Mouse (Mus musculus) hindbrain, postnatal 0 days (tissue): Measurements from ENCODE around the gene Ifngr2. TPM values are rescaled to one million over a fixed set of nuclear protein-coding genes. Genes with fewer than 3 reads are reported as not detected.
A peak's percentile ranks its signal among the peaks of the same experiment; 100 is the strongest.

Experiments used
- ATAC-seq: fragments of 200-750 bp; cut with Nextera tagmentation; 2 replicates; pipeline ENCODE4 v1.8.0; 2017; ENCODE audit warnings: mild to moderate bottlenecking, moderate TSS enrichment, moderate library complexity
- DNase-seq: peaks from one replicate; pipeline ENCODE4 v3.0.0-alpha.2; 2015; ENCODE audit warnings: low spot score
- H3K27ac ChIP-seq: fragments of 300-500 bp; sonication (generic); 2 replicates; pipeline ENCODE4 v1.5.1; 2014; ENCODE audit warnings: mild to moderate bottlenecking
- H3K27me3 ChIP-seq: fragments of 300-500 bp; sonication (generic); 2 replicates; pipeline ENCODE4 v1.6.1; 2014; ENCODE audit warnings: low read length, mixed read lengths; ENCODE audit not compliant: insufficient read depth
- H3K36me3 ChIP-seq: fragments of 300-500 bp; sonication (generic); 2 replicates; pipeline ENCODE4 v1.6.1; 2014; ENCODE audit warnings: low read length, mixed read lengths; ENCODE audit not compliant: insufficient read depth
- H3K4me1 ChIP-seq: fragments of 300-500 bp; sonication (generic); 2 replicates; pipeline ENCODE4 v1.6.1; 2014; ENCODE audit warnings: antibody characterized with exemption, low read length, mixed read lengths; ENCODE audit not compliant: insufficient read depth
- H3K4me2 ChIP-seq: fragments of 300-500 bp; sonication (generic); 2 replicates; pipeline ENCODE4 v1.6.1; 2014; ENCODE audit warnings: low read depth, mild to moderate bottlenecking, low read length, moderate library complexity, mixed read lengths
- H3K4me3 ChIP-seq: fragments of 300-500 bp; sonication (generic); 2 replicates; pipeline ENCODE4 v1.5.1; 2014; ENCODE audit warnings: low read length
- H3K9ac ChIP-seq: fragments of 300-500 bp; sonication (generic); replicated peaks from 2 replicates; pipeline ENCODE4 v1.6.1; 2014; ENCODE audit warnings: mild to moderate bottlenecking, low read length, moderate library complexity, mixed read lengths
- H3K9me3 ChIP-seq: fragments of 300-500 bp; sonication (generic); 2 replicates; pipeline ENCODE4 v1.6.1; 2016; ENCODE audit warnings: low read length, mixed read lengths
- CTCF ChIP-seq: IDR thresholded peaks from 2 replicates; pipeline ENCODE4 v1.5.1; 2016; ENCODE audit warnings: antibody characterized with exemption, control low read depth, low read depth
- WGBS: fragments of 180-500 bp; shearing (Covaris S2); extraction: QIAGEN DNeasy Blood & Tissue Kit; methylation state at CpG from one replicate; pipeline ENCODE4 v1.1.7; 2014; 5-methylcytosine and 5-hydroxymethylcytosine counted together
- polyA plus RNA-seq: library from polyadenylated mRNA; unstranded; fragments of >200 nt; fragmentation: Nextera tagmentation; extraction: Ambion mirVana; gene quantifications from 2 replicates; pipeline ENCODE4 v1.2.1, GENCODE M21; 2015
- total RNA-seq: library from RNA; depleted of rRNA; stranded (reverse); fragments of >200 nt; gene quantifications from 2 replicates; pipeline ENCODE4 v1.2.3, GENCODE M21; 2014

The Ifngr2 gene
- total and polyA plus RNA-seq, 2 experiments from 2014 or later: 53.1 to 131 TPM

GRCm38 (mm10) chr16:91513099-91513498 is 33.8 kb upstream of the Ifngr2 start:
- ATAC-seq (no peak), DNase-seq (no peak)
- H3K4me1 ChIP-seq: no peaks in the 10 kb centered on the region
- WGBS: 88% methylated on average over 6 of the region's 6 CpGs
- no peaks in the 10 kb centered on the region for H3K9me3 ChIP-seq
- H3K27me3 ChIP-seq: no peaks in the 10 kb centered on the region
- peaks cover 4% of the 10 kb centered on the region; the same call in 1 of the 2 replicates for H3K36me3 ChIP-seq
- no peak overlapping the region for H3K9ac ChIP-seq
- no peak overlapping the region for H3K4me3 ChIP-seq
- no peak overlapping the region for H3K4me2 ChIP-seq
- no peak for TF ChIP-seq CTCF
- H3K27ac ChIP-seq: no peak overlapping the region

DNA sequence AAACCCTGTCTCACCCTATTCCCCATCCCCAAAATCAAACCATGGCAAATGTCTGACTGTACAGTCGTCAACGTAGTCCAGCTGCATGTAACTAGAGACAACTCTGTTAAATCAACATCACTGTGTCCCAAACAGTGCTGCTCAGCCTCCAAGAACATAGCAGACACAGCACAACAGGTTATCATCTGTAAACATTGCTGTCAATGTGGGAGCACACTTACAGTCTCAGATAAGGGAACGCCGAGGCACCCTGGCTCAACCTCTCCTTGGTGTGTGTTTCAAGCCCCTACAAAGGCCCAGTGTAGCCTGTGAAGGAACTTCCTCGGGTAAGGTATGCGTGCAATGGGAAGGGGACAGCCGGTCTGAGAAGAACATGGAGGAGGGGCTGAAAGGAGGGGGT is 29.9 kb upstream of the Ifngr2 start:
- Histone ChIP-seq H3K9me3 (no peaks in the 10 kb centered on the region), H3K4me3 (no peak overlapping the region), H3K27me3 (no peaks in the 10 kb centered on the region), H3K9ac (no peak overlapping the region), H3K27ac (no peak overlapping the region), H3K36me3 (no peaks in the 10 kb centered on the region), H3K4me1 (no peaks in the 10 kb centered on the region), H3K4me2 (no peak overlapping the region)
- ATAC-seq (no peak), DNase-seq (no peak)
- no peak for TF ChIP-seq CTCF
- WGBS: 86% methylated on average over 7 of the region's 7 CpGs

DNA sequence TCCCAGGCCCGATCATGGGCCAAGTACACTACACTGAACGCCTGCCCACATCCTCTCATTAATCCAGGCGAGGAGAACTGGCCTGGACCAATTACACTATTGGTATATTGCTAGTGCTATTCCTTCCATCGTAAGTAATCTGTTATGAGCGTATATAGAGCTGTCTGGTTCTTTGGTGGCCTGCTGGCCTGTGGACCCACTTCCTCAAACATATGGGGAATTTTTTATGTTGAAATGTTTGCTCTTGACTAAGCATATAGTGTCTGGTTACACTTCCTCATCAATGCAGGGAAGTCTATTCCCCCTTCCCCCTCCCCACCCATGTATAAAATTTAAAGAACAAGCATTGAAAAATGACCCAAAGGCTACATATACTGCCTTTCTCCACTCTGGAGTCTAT is 24.8 kb upstream of the Ifngr2 start:
- H3K9ac ChIP-seq: no peak overlapping the region
- WGBS: 84% methylated on average over 5 of the region's 5 CpGs
- no peaks in the 10 kb centered on the region for H3K36me3 ChIP-seq
- no peaks in the 10 kb centered on the region for H3K9me3 ChIP-seq
- no peaks in the 10 kb centered on the region for H3K27me3 ChIP-seq
- TF ChIP-seq CTCF: no peak
- H3K4me2 ChIP-seq: no peak overlapping the region
- DNase-seq (no peak), ATAC-seq (no peak)
- H3K4me1 ChIP-seq: no peaks in the 10 kb centered on the region
- no peak overlapping the region for H3K4me3 ChIP-seq
- H3K27ac ChIP-seq: no peak overlapping the region

DNA sequence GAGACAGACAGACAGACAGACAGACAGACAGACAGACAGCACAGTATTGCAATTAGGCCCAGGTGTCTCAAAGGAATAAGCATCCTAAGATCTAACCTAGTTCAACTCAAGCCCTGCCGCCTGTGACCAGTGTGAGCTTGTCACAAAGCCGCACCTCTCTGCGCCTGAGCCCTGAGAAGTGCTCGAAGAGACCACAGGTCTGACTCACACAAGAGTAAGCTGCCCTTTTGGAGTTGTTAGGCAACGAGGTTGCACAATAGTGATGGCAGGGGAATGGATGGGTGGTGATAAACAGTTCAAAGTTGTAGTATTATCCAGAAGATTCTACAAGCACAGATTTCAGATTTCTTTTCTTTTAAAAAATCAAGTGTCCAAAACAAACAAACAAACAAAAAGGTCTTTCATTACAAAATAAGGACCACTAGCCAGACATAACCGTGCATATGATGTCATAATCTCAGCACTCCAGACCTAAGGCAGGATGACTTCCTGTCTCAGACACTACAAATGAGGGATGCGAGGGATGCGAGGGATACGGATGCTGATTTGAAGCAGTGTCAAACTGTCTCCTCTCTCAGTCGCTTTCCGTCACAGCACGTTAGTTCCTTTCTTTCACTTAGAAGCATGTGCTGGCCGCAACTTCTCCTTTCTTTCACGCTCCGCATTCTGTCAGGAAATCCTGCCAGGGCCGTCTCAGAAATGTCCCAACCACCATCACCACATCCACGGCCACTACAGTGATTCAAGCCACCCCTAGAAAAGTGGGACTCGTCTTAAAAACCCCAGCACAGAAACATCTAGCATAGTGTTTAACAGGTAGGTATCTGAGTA is 24.2 kb upstream of the Ifngr2 start:
- Histone ChIP-seq H3K36me3 (no peaks in the 10 kb centered on the region), H3K27me3 (no peaks in the 10 kb centered on the region), H3K27ac (no peak overlapping the region), H3K9me3 (no peaks in the 10 kb centered on the region), H3K9ac (no peak overlapping the region), H3K4me3 (no peak overlapping the region), H3K4me1 (no peaks in the 10 kb centered on the region), H3K4me2 (no peak overlapping the region)
- 50% methylated on average over 18 of the region's 18 CpGs for WGBS
- DNase-seq: no peak
- ATAC-seq: no peak
- no peak for TF ChIP-seq CTCF

- no peaks in the 10 kb centered on the region for H3K36me3 ChIP-seq
- TF ChIP-seq CTCF: no peak
- no peak overlapping the region for H3K4me3 ChIP-seq
- no peak overlapping the region for H3K4me2 ChIP-seq
- DNase-seq (no peak), ATAC-seq (no peak)
- no peaks in the 10 kb centered on the region for H3K9me3 ChIP-seq
- no peak overlapping the region for H3K9ac ChIP-seq
- no peak overlapping the region for H3K27ac ChIP-seq
- no peaks in the 10 kb centered on the region for H3K27me3 ChIP-seq
- WGBS: 93% methylated on average over 5 of the region's 5 CpGs
- H3K4me1 ChIP-seq: no peaks in the 10 kb centered on the region
Observed at GRCm38 (mm10) chr16:91524206-91524605, 22.7 kb upstream of the Ifngr2 start.

GRCm38 (mm10) chr16:91526274-91526673 is 20.6 kb upstream of the Ifngr2 start:
- no peaks in the 10 kb centered on the region for H3K36me3 ChIP-seq
- ATAC-seq (no peak), DNase-seq (no peak)
- no peak overlapping the region for H3K9ac ChIP-seq
- WGBS: 93% methylated on average over 6 of the region's 6 CpGs
- H3K4me3 ChIP-seq: no peak overlapping the region
- no peaks in the 10 kb centered on the region for H3K9me3 ChIP-seq
- H3K27me3 ChIP-seq: no peaks in the 10 kb centered on the region
- no peak overlapping the region for H3K4me2 ChIP-seq
- no peak overlapping the region for H3K27ac ChIP-seq
- no peaks in the 10 kb centered on the region for H3K4me1 ChIP-seq
- TF ChIP-seq CTCF: no peak

DNA sequence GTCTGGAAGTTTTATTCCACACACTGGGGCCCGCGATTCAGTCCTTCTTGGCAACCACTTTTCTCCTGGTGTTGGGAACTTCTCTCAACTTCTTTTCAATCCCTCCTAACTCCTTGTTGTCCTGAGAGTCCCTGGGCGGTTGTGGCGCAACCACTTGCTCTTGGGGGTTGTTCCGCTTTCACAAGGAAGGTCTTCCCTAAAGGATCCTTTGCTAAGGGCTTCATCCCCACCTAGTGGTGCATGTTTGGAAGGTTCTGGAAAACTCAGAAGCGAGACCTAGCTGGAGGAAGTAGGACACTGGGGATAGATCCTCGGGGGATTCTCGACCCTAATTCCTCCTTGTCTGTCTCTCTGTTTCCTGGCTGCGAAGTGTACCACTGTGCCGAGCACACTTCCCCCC is 19.8 kb upstream of the Ifngr2 start:
- no peak for ATAC-seq
- Histone ChIP-seq H3K4me1 (no peaks in the 10 kb centered on the region), H3K9me3 (no peaks in the 10 kb centered on the region), H3K4me2 (no peak overlapping the region), H3K27me3 (no peaks in the 10 kb centered on the region), H3K36me3 (no peaks in the 10 kb centered on the region), H3K4me3 (no peak overlapping the region), H3K9ac (no peak overlapping the region), H3K27ac (no peak overlapping the region)
- WGBS: 75% methylated on average over 10 of the region's 10 CpGs
- peak; percentile 45 for DNase-seq
- TF ChIP-seq CTCF: peak; percentile 56
